In genomic region chr12:31854039-31854438, GRCm38 (mm10) we compare ENCODE assay signal across 28 mouse cellular contexts.
DNase-seq lines count a peak whose midpoint lies in the region; ATAC-seq and TF ChIP-seq lines count a peak whose summit lies in the region.
"Had no signal": no experiment of that assay in that cellular context is flagged by ENCODE, and none has a peak within 500 bp of the region (broad histone marks: within the 10 kb centered on the region; RNA-seq: fewer than 3 reads in every experiment).

No protein-coding gene starts in this region.

- TF ChIP-seq CTCF in layer of hippocampus, adult 2 months (conservative IDR thresholded peaks at IDR 0.05), result no peak

- 87% methylated on average over 3 of the region's 3 CpGs for WGBS in forebrain, embryonic 10.5 days

- H3K4me1 ChIP-seq in forebrain, embryonic 10.5 days, result no peaks in the 10 kb centered on the region
- H3K4me1 ChIP-seq: embryonic facial prominence, embryonic 10.5 days; embryonic facial prominence, embryonic 13.5 days; forebrain, embryonic 13.5 days; hindbrain, embryonic 10.5 days; hindbrain, embryonic 13.5 days had no signal

- peak in 1 of 2 experiments; percentile 29 for DNase-seq in layer of hippocampus, adult 2 months (ENCODE audit: low spot score in 2 of 2)
- no peak for DNase-seq in layer of hippocampus, adult 11-12 months (ENCODE audit: low spot score)
- DNase-seq in right cerebral cortex, adult 18-20 months, result peak; percentile 8
- DNase-seq in right cerebral cortex, postnatal 36 days (ENCODE audit: low spot score in 2 of 2), result no peak
- DNase-seq in forebrain, embryonic 10.5 days (ENCODE audit: extremely low spot score, low spot score), result no peak
- no peak for DNase-seq in testis, postnatal 10 days (ENCODE audit: low spot score)
- DNase-seq: adrenal gland, adult 8-10 months; cerebellum, adult 11-12 months; cerebellum, adult 8-10 months; cerebellum, postnatal 10 days; cerebellum, postnatal 36 days; embryo, embryonic 11 days; gastrocnemius, postnatal 25 days; heart, postnatal 10 days; heart, postnatal 36 days had no signal

- no peaks in the 10 kb centered on the region for H3K36me3 ChIP-seq in forebrain, embryonic 10.5 days (replicated peaks)
- H3K36me3 ChIP-seq: embryonic facial prominence, embryonic 13.5 days; heart, embryonic 12.5 days; heart, embryonic 15.5 days; hindbrain, embryonic 10.5 days; hindbrain, embryonic 13.5 days had no signal

- H3K27ac ChIP-seq in layer of hippocampus, adult 2 months, result peak overlapping the region; percentile 57; the same call in 1 of the 2 replicates
- no peak overlapping the region for H3K27ac ChIP-seq in forebrain, embryonic 10.5 days
- H3K27ac ChIP-seq: embryonic facial prominence, embryonic 10.5 days; embryonic facial prominence, embryonic 13.5 days; forebrain, embryonic 13.5 days; heart, embryonic 15.5 days; hindbrain, embryonic 10.5 days; hindbrain, embryonic 13.5 days had no signal

- no peaks in the 10 kb centered on the region for H3K27me3 ChIP-seq in forebrain, embryonic 10.5 days (ENCODE audit: poor library complexity, severe bottlenecking)
- H3K27me3 ChIP-seq: embryonic facial prominence, embryonic 13.5 days; forebrain, embryonic 13.5 days; heart, embryonic 12.5 days; heart, embryonic 15.5 days; hindbrain, embryonic 13.5 days had no signal

- ATAC-seq in megakaryocyte progenitor cell, adult 5-6 weeks (replicated peaks; ENCODE audit: poor library complexity), result peak; percentile 23; the same call in 1 of the 2 replicates
- ATAC-seq: activated CD4-positive, CD25-positive, alpha-beta regulatory T cell, adult 4 months; CD4-positive, CD25-positive, alpha-beta regulatory T cell, adult 4 months; forebrain, embryonic 13.5 days; forebrain, embryonic 16.5 days; hindbrain, embryonic 16.5 days had no signal

- no peak overlapping the region for H3K4me3 ChIP-seq in layer of hippocampus, adult 2 months
- no peak overlapping the region for H3K4me3 ChIP-seq in forebrain, embryonic 10.5 days
- H3K4me3 ChIP-seq: embryonic facial prominence, embryonic 10.5 days; embryonic facial prominence, embryonic 13.5 days; erythroblast, embryonic 14.5 days; forebrain, embryonic 13.5 days; heart, embryonic 12.5 days; heart, embryonic 15.5 days; hindbrain, embryonic 10.5 days; hindbrain, embryonic 13.5 days had no signal

- H3K9me3 ChIP-seq in forebrain, embryonic 10.5 days, result no peaks in the 10 kb centered on the region
- H3K9me3 ChIP-seq: embryonic facial prominence, embryonic 10.5 days; embryonic facial prominence, embryonic 13.5 days; forebrain, embryonic 13.5 days; heart, embryonic 12.5 days; heart, embryonic 15.5 days; hindbrain, embryonic 10.5 days; hindbrain, embryonic 13.5 days had no signal
